ENCODE assay signal across 16 mouse cellular contexts in genomic region chr1:190948846-190949245, GRCm38 (mm10). TPM values are rescaled to one million over a fixed set of nuclear protein-coding genes. Genes with fewer than 3 reads are reported as not detected.
DNase-seq lines count a peak whose midpoint lies in the region; ATAC-seq and TF ChIP-seq lines count a peak whose summit lies in the region.
"Had no signal": no experiment of that assay in that cellular context is flagged by ENCODE, and none has a peak within 500 bp of the region (broad histone marks: within the 10 kb centered on the region; RNA-seq: fewer than 3 reads in every experiment).

No protein-coding gene starts in this region.

- H3K9ac ChIP-seq in midbrain, postnatal 0 days (replicated peaks; ENCODE audit: low read length, poor library complexity, severe bottlenecking) = no peak overlapping the region
- H3K9ac ChIP-seq in midbrain, embryonic 16.5 days (ENCODE audit: low read depth, low read length) = no peak overlapping the region
- no peak overlapping the region for H3K9ac ChIP-seq in lung, postnatal 0 days (replicated peaks; ENCODE audit: low read depth)
- H3K9ac ChIP-seq: embryonic facial prominence, embryonic 13.5 days; midbrain, embryonic 12.5 days had no signal

- WGBS in midbrain, postnatal 0 days = 85% methylated on average over 17 of the region's 17 CpGs
- WGBS in midbrain, embryonic 16.5 days = 91% methylated on average over 17 of the region's 17 CpGs
- WGBS in lung, postnatal 0 days = 91% methylated on average over 17 of the region's 17 CpGs
- WGBS in thymus, adult 2 months = 98% methylated on average over 17 of the region's 17 CpGs

- H3K4me3 ChIP-seq in gastrocnemius, adult 2 months = no peak overlapping the region
- no peak overlapping the region for H3K4me3 ChIP-seq in midbrain, postnatal 0 days (ENCODE audit: low read depth, low read length)
- H3K4me3 ChIP-seq in midbrain, embryonic 16.5 days (ENCODE audit: low read depth, low read length) = no peak overlapping the region
- H3K4me3 ChIP-seq in lung, postnatal 0 days (ENCODE audit: low read depth, low read length) = no peak overlapping the region
- H3K4me3 ChIP-seq in thymus, adult 2 months (ENCODE audit: control insufficient read depth, insufficient read depth, low read length) = no peak overlapping the region
- H3K4me3 ChIP-seq: embryonic facial prominence, embryonic 13.5 days; forebrain, embryonic 10.5 days; heart, adult 2 months; midbrain, embryonic 12.5 days had no signal

- ATAC-seq in midbrain, postnatal 0 days (ENCODE audit: low FRiP score) = no peak
- no peak for ATAC-seq in midbrain, embryonic 16.5 days
- no peak for ATAC-seq in lung, postnatal 0 days
- ATAC-seq: intestine, embryonic 16.5 days had no signal

- intact Hi-C loops in gastrocnemius, adult 2 months (cut with DNase I) = no loop called here

- DNase-seq in gastrocnemius, adult 2 months = peak; percentile 27
- no peak for DNase-seq in gastrocnemius, adult 8-10 months (ENCODE audit: low spot score in 2 of 2)
- peak; percentile 66 for DNase-seq in midbrain, postnatal 0 days (ENCODE audit: low spot score)
- DNase-seq in cerebellum, postnatal 36 days = peak; percentile 46 to 48
- DNase-seq in heart, adult 8-10 months (ENCODE audit: low spot score) = no peak
- DNase-seq in lung, postnatal 0 days (ENCODE audit: low spot score) = no peak
- DNase-seq in thymus, adult 2 months = no peak
- DNase-seq: heart, adult 2 months; heart, postnatal 36 days; right cerebral cortex, postnatal 4 days had no signal

- no peak for TF ChIP-seq POLR2A in thymus, adult 2 months (IDR thresholded peaks at IDR 0.05; ENCODE audit: control insufficient read depth, extremely low read depth, insufficient read depth, low read length, poor library complexity)

- no peak overlapping the region for H3K4me2 ChIP-seq in midbrain, postnatal 0 days (ENCODE audit: low read depth, low read length, poor library complexity, severe bottlenecking)
- H3K4me2 ChIP-seq in midbrain, embryonic 16.5 days (ENCODE audit: low read length) = no peak overlapping the region
- H3K4me2 ChIP-seq in lung, postnatal 0 days (replicated peaks; ENCODE audit: low read depth, low read length) = no peak overlapping the region
- H3K4me2 ChIP-seq: embryonic facial prominence, embryonic 13.5 days; liver, embryonic 11.5 days; midbrain, embryonic 12.5 days had no signal

- no peaks in the 10 kb centered on the region for H3K27me3 ChIP-seq in midbrain, postnatal 0 days (ENCODE audit: insufficient read depth, low read length)
- no peaks in the 10 kb centered on the region for H3K27me3 ChIP-seq in midbrain, embryonic 16.5 days (ENCODE audit: control insufficient read depth, insufficient read depth, low read depth, low read length)
- H3K27me3 ChIP-seq in lung, postnatal 0 days (replicated peaks; ENCODE audit: insufficient read depth, low read length) = no peaks in the 10 kb centered on the region
- no peaks in the 10 kb centered on the region for H3K27me3 ChIP-seq in thymus, adult 2 months (ENCODE audit: control insufficient read depth, insufficient read depth, low read length)
- H3K27me3 ChIP-seq: embryonic facial prominence, embryonic 13.5 days; midbrain, embryonic 12.5 days had no signal

- H3K27ac ChIP-seq in gastrocnemius, adult 2 months = no peak overlapping the region
- H3K27ac ChIP-seq in midbrain, postnatal 0 days (ENCODE audit: low read depth, low read length) = no peak overlapping the region
- no peak overlapping the region for H3K27ac ChIP-seq in midbrain, embryonic 16.5 days (ENCODE audit: low read length)
- H3K27ac ChIP-seq in lung, postnatal 0 days (ENCODE audit: low read length) = no peak overlapping the region
- no peak overlapping the region for H3K27ac ChIP-seq in thymus, adult 2 months (ENCODE audit: control insufficient read depth, insufficient read depth, low read length)
- H3K27ac ChIP-seq: embryonic facial prominence, embryonic 13.5 days; forebrain, embryonic 10.5 days; heart, adult 2 months; midbrain, embryonic 12.5 days had no signal

- no peaks in the 10 kb centered on the region for H3K9me3 ChIP-seq in midbrain, postnatal 0 days (ENCODE audit: low read length)
- H3K9me3 ChIP-seq in midbrain, embryonic 16.5 days (replicated peaks; ENCODE audit: control insufficient read depth, low read length, poor library complexity, severe bottlenecking) = no peaks in the 10 kb centered on the region
- H3K9me3 ChIP-seq in lung, postnatal 0 days (ENCODE audit: low read length) = no peaks in the 10 kb centered on the region
- H3K9me3 ChIP-seq: embryonic facial prominence, embryonic 13.5 days; forebrain, embryonic 10.5 days; midbrain, embryonic 12.5 days had no signal

- no peak for TF ChIP-seq EP300 in lung, postnatal 0 days (IDR thresholded peaks at IDR 0.05)

- H3K36me3 ChIP-seq in midbrain, postnatal 0 days (ENCODE audit: insufficient read depth, low read length) = peaks cover 62% of the 10 kb centered on the region
- H3K36me3 ChIP-seq in midbrain, embryonic 16.5 days (ENCODE audit: control insufficient read depth, insufficient read depth, low read length) = peaks cover 53% of the 10 kb centered on the region
- peaks cover 5% of the 10 kb centered on the region; the same call in 1 of the 2 replicates for H3K36me3 ChIP-seq in lung, postnatal 0 days (ENCODE audit: insufficient read depth, low read length)
- H3K36me3 ChIP-seq in thymus, adult 2 months (ENCODE audit: control insufficient read depth, insufficient read depth, low read length) = peaks cover 20% of the 10 kb centered on the region

- TF ChIP-seq CTCF in gastrocnemius, adult 2 months (IDR thresholded peaks at IDR 0.05) = no peak
- TF ChIP-seq CTCF in midbrain, postnatal 0 days (IDR thresholded peaks at IDR 0.05) = no peak
- no peak for TF ChIP-seq CTCF in lung, postnatal 0 days (IDR thresholded peaks at IDR 0.05)
- TF ChIP-seq CTCF in thymus, adult 2 months (IDR thresholded peaks at IDR 0.05; ENCODE audit: borderline replicate concordance, control insufficient read depth, extremely low read depth, insufficient read depth, low read length, poor library complexity) = no peak

- H3K4me1 ChIP-seq in midbrain, postnatal 0 days (ENCODE audit: insufficient read depth, low read length) = no peaks in the 10 kb centered on the region
- no peaks in the 10 kb centered on the region for H3K4me1 ChIP-seq in midbrain, embryonic 16.5 days (ENCODE audit: control insufficient read depth, insufficient read depth, low read length)
- H3K4me1 ChIP-seq in lung, postnatal 0 days (ENCODE audit: insufficient read depth, low read depth, low read length) = no peaks in the 10 kb centered on the region
- H3K4me1 ChIP-seq in thymus, adult 2 months (replicated peaks; ENCODE audit: control insufficient read depth, insufficient read depth, low read length) = no peaks in the 10 kb centered on the region
- H3K4me1 ChIP-seq: forebrain, embryonic 10.5 days; midbrain, embryonic 12.5 days had no signal

RNA-seq across cellular contexts. Expression of gene Angel2, which starts 23.9 kb away (rescaled TPM):
- 10 to 100 TPM; 29.3 to 29.8 TPM for total RNA-seq in gastrocnemius, adult 2 months (2021)
- total RNA-seq in gastrocnemius, adult 8-10 months (2022) = 10 to 100 TPM; 28.5 to 38.6 (median 28.8) TPM
- total RNA-seq in midbrain, postnatal 0 days (2014; rRNA removed) = 31.4 and 40.1 TPM in 2 replicates
- polyA plus RNA-seq in midbrain, postnatal 0 days (2015; fragmentation: Nextera tagmentation; extraction: Ambion mirVana) = 40.4 and 41.6 TPM in 2 replicates
- polyA plus RNA-seq in midbrain, embryonic 16.5 days (2015; fragmentation: Nextera tagmentation; extraction: Ambion mirVana) = 49.0 and 50.4 TPM in 2 replicates
- total RNA-seq in heart, adult 8-10 months (2022) = 10 to 100 TPM; 24.0 to 30.2 (median 26.4) TPM
- polyA plus RNA-seq in lung, postnatal 0 days (2015; fragmentation: Nextera tagmentation; extraction: Ambion mirVana) = 37.7 and 40.4 TPM in 2 replicates
- polyA plus RNA-seq in thymus, adult 2 months (2012; rRNA removed) = 36.8 and 37.7 TPM in 2 replicates

RNA-seq across cellular contexts. Expression of gene Vash2, which starts 30.2 kb away (rescaled TPM):
- total RNA-seq in gastrocnemius, adult 2 months (2021) = under 1 TPM; 0.20 to 0.66 TPM
- total RNA-seq in gastrocnemius, adult 8-10 months (2022) = under 1 TPM; 0.35 to 0.94 (median 0.68) TPM
- 46.1 and 51.2 TPM in 2 replicates for total RNA-seq in midbrain, postnatal 0 days (2014; rRNA removed)
- polyA plus RNA-seq in midbrain, postnatal 0 days (2015; fragmentation: Nextera tagmentation; extraction: Ambion mirVana) = 48.8 and 49.5 TPM in 2 replicates
- 83.8 and 86.5 TPM in 2 replicates for polyA plus RNA-seq in midbrain, embryonic 16.5 days (2015; fragmentation: Nextera tagmentation; extraction: Ambion mirVana)
- 1 to 10 TPM in 1 of 4 experiments, under 1 TPM in 3; 0.08 to 1.0 (median 0.27) TPM for total RNA-seq in heart, adult 8-10 months (2022)
- polyA plus RNA-seq in lung, postnatal 0 days (2015; fragmentation: Nextera tagmentation; extraction: Ambion mirVana) = 4.2 and 4.3 TPM in 2 replicates
- polyA plus RNA-seq in thymus, adult 2 months (2012; rRNA removed) = 2.1 and 3.4 TPM in 2 replicates

RNA-seq across cellular contexts. Expression of gene Rps6kc1, which starts 37.3 kb away (rescaled TPM):
- 10 to 100 TPM; 18.3 to 19.7 TPM for total RNA-seq in gastrocnemius, adult 2 months (2021)
- 10 to 100 TPM; 16.5 to 18.5 (median 17.4) TPM for total RNA-seq in gastrocnemius, adult 8-10 months (2022)
- 44.7 and 47.9 TPM in 2 replicates for total RNA-seq in midbrain, postnatal 0 days (2014; rRNA removed)
- polyA plus RNA-seq in midbrain, postnatal 0 days (2015; fragmentation: Nextera tagmentation; extraction: Ambion mirVana) = 26.9 and 28.6 TPM in 2 replicates
- 32.7 and 34.8 TPM in 2 replicates for polyA plus RNA-seq in midbrain, embryonic 16.5 days (2015; fragmentation: Nextera tagmentation; extraction: Ambion mirVana)
- 10 to 100 TPM; 14.2 to 18.5 (median 17.0) TPM for total RNA-seq in heart, adult 8-10 months (2022)
- 8.5 and 9.7 TPM in 2 replicates for polyA plus RNA-seq in lung, postnatal 0 days (2015; fragmentation: Nextera tagmentation; extraction: Ambion mirVana)
- 5.9 and 7.4 TPM in 2 replicates for polyA plus RNA-seq in thymus, adult 2 months (2012; rRNA removed)

Comparison
In these comparisons a context has a peak if more than half of its experiments do, and no peak if none do; other contexts are left out.
1. DNase-seq: peak in gastrocnemius, adult 2 months (single experiment), midbrain, postnatal 0 days (single experiment) and cerebellum, postnatal 36 days (2 of 2); none in gastrocnemius, adult 8-10 months (0 of 2), heart, adult 8-10 months (single experiment), lung, postnatal 0 days (single experiment) and thymus, adult 2 months (single experiment).
2. RNA of gene Vash2, which starts 30.2 kb away (total RNA-seq): 46.1 to 51.2 TPM in midbrain, postnatal 0 days; 0.35 to 0.94 TPM in gastrocnemius, adult 8-10 months, 0.20 to 0.66 TPM in gastrocnemius, adult 2 months and 0.08 to 1.0 TPM in heart, adult 8-10 months; every median in the first group is over 10 times any median in the second.